Mouse (Mus musculus) ES-Bruce4 (cell line): ENCODE measurements around the gene Rhbdd1.

Source experiments
- CTCF ChIP-seq: IDR thresholded peaks from one replicate; pipeline ENCODE4 v1.8.1; 2011; ENCODE audit warnings: low read depth, low read length
- POLR2A ChIP-seq: IDR thresholded peaks from one replicate; pipeline ENCODE4 v1.8.1; 2011; ENCODE audit warnings: low read length; ENCODE audit not compliant: insufficient read depth

DNA sequence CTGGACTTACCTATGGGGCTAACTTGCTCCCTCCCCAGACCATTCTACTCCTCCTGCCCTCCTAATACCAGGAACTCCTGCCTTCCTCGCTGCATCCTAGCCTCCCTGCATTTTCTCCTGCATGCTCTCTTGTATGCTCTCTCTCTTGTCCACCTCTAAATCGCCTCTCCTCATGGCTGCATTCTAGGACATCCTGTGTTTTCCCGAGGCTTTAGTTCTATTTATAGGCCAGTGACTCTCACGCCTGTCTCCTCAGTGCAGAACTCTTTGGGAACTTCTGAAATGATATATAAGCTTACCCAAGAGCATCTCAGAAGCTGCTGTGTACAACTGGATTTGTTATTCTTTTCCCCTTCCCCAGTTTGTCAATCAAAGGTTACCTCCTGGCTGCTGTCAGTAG lies 95.8 kb downstream of the Rhbdd1 start:
- no peak for TF ChIP-seq POLR2A
- TF ChIP-seq CTCF: no peak
